Mouse (Mus musculus) ovary, adult 18-20 months (tissue): Measurements from ENCODE around the gene Gucy1b2.

Source experiments
- DNase-seq: peaks from one replicate; pipeline ENCODE4 v3.0.0; 2022; ENCODE audit warnings: low spot score, mixed read lengths

Gucy1b2 gene

DNA sequence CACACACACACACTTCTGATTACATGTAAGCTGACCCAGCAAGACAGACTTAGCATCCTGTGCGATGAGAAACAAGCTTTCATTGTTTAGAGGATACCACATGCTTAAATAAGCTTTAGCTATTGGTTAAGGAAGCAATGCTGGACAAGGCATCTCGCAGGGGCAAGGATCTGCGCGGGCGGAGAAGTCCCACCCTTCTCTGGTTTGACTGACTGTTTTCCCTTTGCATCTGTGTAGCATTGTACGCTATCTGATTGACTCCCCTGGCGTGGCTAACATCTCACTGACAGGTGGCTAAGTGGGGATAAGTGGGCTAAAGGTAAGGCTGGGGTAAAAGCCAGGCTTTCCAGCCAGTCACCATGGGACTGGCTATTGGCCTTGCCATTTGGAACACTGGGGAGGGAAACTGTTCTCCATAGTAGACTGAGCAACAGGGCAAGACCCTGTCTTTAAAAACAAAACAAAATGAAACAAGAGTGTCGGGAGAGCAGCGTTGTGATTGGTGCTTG lies at the start of gene Gucy1b2:
Gucy1b2 (minus strand) TSS at position 51 of the 509 bp plus-strand sequence.
- no peak for DNase-seq

DNA sequence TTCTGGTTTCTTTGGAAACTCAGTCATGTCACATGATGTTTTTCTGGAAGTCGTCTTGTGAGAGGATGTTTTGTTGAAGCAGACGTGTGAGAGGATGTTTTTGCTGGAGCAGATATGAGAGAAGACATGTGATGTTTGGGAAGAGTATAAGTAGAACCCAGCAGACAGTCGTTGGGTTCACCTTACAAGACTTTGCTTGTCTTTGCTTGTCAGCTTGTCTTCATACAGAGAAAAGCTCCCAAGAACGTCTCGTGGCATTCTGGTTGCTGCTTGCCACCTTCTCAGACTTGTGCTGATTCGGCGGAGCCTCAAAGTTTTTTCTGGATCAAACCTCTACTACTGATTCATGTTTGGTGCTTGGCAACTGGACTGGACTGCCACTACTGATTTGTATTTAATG lies 41.3 kb upstream of the Gucy1b2 start:
- DNase-seq: no peak

DNA sequence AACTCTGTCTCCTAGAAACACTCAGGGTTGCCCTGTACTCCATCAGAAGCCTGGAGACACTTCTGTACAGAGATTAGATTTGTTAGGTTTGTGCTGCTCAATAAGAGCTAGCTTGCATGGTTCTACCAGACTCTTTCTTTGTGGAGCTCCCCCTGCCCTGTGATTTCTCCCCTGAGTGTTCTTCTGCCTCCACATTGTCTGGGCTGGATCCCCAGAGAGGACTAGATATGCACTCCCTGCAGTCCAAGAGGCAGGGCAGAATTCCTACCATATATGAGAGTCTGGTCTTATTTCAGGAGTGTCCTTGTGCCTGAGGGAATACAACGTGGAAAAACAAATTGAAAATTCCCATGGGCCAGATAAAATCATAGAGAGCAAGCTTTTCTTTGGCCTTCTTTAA lies 40.4 kb upstream of the Gucy1b2 start:
- DNase-seq: no peak

DNA sequence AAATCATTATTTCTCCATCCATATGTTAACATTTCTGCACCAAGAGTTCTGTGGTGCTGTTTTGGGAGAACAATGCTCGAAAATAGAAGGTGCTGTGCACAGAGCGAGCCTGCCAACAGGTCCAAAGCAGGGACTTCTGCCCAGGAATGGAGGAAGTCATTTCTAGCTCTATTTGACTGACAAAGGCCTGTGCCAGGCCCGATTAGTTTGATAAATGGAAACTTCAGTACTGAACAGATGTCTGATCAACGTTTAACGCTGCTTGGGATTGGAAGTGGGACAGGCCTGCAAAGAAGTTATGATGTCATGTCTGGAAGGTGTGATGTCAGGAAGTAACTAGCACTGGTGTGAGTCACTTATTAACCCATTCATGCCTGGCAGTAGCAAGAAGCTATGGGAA lies 37.4 kb upstream of the Gucy1b2 start:
- no peak for DNase-seq

DNA sequence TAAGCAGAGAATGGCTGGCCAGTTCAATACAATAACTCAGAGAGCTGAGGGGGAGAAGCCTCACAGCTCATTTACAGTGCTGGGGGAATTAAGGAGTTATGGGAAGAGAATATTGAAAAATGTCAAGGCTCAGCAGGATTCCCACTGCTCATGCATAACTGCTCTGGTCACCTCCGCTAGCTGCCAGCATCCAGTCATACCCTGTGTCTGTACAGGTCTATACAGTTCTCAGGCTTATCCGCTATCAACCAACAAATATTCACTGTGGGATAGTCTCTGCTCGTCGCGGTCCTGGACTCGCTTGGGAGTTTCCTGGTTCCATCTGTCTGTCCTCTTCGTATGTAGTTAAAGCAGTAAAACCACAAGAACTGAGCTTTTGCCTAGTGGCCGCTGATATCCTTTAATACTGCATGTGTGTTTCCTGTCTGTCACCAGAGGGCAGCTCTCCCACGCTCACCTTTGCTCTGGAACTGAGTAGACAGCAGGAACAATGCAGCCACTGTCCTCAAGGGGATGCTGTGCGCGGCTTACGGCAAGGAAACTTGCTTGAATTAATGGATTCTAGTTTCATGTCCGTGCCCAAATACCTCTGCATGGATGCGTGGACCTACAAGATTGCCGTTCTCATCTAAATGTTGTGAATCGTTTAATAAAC lies 36.2 kb upstream of the Gucy1b2 start:
- peak; percentile 59 for DNase-seq

DNA sequence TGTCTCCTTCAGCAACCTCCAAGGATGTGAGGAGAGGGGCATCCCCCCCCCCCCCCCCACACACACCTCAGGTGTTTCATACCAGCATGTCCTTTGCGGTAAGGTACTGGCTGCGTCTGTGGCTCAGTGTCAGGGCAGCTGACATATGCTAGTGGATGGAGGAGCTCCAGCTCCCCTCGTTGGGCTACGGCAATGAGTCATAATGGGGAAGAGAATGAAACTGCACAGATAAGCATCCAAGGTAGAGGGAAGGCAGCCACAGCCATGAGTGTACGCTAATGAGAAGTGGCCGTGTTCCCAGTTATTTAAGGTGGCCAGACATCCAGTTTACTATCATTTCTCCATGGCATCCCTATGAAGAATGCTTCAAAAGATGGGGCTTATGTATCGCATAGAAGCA lies 32.2 kb upstream of the Gucy1b2 start:
- DNase-seq: no peak

DNA sequence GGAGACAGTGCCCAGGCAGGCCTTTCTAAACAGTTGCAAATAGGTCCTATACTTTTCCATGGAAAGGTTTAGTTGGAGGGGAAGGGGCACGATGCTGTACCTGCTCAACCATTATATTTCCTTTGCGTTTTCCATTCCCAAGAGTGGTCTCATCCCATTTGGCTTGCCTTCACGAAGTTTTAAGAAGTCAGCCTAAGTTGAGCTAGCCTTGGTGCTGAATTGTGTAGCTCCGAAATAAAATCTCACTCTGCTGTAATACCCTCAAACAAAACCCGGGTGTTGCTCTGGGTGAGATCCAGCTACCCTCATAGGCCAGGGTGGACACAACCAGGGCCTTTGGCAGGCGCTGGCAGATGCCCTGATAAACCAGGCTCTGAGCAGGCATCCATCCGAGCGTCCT lies 25.3 kb upstream of the Gucy1b2 start:
- DNase-seq: no peak

DNA sequence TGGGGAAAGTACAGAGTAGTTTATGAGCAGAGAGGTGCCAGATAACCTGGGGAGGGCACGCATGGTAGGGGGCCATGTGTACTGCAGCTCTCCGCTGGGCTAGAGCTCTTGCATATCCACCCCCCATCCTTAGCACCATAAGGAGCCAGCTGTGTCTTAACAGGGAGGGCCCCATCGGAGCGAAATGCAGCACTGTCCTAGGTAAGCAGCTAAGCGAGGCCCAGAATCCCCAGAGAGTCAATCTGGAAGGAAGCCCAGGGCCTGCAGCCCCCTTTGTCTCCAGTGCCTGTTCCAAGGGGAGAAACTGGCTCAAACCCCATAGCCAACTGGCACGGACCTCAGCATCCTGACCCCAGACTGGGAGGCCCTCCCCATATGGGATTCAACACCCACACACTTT lies 23.3 kb upstream of the Gucy1b2 start:
- DNase-seq: no peak

DNA sequence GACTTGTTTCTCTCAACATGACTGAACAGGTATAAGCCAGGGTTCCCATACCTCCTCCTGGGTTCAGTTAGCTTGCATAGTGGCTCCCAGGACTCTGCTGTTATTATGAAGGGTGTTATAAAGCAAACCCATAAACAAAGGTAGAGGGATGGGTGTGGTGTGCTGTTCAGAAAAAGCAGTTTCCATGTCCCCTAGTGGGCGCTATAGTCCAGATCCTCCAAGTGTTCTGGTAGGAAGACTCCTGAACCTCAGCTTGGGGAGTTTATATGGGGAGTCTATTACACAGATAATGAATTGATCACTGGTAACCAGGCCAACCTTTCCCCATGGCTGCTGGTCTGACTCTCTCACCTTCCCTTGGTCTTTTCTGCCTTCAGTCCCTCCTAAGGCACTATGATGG lies 18.4 kb upstream of the Gucy1b2 start:
- no peak for DNase-seq

DNA sequence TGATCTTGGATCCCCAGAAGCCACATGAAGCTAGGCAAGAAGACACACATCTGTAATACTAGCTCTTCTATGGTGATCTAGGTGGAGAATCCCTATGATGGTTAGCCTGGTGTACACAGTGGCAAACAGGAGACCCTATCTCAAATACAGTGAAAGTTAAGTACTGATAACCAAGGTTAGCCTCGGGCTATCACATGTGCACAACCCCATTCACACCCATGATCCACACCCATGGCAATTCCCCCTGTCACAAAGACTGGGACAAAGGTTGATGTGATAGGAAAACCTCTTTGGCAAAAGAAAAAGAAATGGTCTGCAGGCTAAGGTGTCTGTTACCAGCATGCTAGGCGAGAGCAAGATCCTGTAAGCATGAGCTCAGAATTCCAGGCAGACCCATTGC lies 16.0 kb upstream of the Gucy1b2 start:
- DNase-seq: no peak

DNA sequence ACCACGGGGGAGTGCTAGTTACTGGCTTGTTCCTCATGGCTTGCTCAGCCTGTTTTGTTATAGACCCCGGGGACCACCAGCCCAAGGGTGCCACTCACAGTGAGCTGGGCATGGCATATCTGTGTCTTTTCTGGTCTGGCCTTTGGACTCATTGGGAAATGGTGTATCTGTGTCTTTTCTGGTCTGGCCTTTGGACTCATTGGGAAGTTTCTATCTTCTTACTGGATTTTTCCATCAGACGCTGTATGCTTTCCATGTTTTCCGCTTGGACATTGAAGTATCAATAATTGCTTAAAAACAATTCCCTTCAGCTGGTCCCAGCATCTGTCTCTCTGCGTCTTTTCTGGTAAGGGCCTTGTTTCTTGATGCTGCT lies 12.7 kb upstream of the Gucy1b2 start:
- no peak for DNase-seq

DNA sequence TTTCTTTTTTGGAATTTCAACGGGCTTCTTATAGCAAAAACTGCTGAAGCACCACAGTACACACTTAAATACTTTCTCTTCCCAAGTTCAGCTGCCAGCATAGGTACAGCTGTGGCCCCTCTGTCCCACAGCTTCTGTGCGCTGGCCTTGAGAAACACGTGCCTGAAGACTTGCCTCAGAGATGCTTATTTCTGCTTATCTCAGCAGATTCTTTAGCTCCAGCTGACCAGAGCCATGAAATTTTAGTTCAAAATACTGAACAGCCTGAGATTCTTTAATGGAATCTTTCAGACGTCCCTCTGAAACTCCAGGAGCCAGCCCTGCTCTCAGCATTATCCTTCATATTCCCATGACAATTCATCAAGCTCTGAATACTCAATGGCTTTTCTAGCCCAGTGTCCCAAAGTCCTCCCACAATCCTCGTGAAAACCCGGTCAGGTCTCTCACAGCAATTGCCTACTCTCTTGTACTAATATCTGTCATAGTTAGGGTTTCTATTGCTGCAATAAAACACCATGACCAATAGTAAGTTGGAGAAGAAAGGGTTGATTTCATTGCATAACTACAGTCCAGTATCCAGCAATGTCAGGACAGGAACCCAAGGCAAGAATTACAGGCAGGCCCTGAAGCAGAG lies 12.1 kb upstream of the Gucy1b2 start:
- DNase-seq: no peak

DNA sequence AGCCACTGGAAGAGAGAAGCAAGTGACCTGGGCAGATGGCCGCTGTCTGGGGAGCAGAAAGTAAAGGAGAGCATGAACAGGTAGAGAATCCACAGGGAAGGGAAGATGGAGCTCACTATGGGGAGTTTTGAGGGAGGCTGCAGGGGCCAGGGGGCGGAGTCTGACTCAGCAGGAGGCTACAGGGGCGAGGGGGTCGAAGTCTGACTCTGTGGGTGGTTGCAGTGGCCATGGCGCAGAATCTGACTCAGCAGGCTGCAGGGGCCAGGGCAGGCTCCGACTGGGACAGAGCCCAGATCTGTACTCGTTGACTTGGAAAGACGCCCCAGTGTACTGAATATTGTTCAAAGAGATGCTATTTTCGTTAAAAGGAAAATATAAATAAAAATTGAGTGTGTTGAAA lies 8.9 kb upstream of the Gucy1b2 start:
- DNase-seq: peak; percentile 50

DNA sequence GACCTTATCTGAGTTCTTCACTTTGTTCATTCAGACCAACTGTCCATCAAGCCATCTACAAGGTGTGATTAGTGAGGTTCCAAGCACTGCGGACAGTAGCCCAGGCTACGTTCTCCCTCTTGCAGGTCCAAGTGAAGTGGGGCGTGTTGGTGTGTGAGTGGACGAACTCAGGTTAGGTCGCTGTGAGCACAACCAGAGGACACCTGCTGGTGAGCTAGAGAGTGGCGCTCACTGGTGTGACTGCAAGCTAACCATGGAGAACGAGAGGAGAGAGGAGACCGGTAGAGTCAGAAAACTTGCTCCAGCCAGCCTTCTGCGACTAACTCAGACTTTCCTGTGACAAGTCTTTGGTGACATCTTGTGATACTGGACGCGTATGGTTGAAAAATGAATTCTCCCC lies 3.5 kb upstream of the Gucy1b2 start:
- no peak for DNase-seq

DNA sequence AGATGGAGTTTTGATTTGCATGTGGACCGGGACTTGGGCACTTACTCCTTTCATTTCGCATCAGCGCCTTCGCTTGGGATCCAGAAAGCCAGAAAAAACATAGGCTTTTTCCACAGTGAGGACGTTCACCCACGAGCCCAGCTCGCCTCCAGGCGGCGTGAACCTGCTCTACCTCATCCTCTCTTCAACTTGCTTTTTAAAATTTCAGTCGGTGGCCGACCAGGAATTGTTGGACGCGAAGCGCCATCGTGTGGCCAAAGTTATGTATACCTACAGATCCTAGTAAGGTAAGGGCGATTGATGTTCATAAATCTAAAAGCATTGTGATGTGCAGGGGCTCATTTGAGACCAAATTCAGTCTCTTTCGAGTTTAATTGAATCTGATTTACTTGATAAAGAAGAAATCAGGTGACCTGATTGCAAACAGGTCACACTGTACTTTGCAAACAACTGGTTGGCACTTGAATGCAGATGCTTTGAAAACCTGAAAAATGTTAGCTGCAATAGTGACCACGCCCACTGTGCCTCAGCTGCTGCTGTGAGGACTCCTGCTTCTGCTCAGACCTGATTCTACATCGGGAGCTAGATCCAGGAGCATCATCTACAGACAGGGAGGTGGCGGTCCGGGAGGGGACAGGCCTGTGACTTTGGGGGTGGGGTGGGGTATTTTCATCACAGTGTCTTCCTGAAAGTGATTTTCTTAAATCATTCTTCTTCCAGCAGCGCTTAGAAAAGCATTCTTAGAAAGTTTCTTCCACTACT lies 1.5 kb upstream of the Gucy1b2 start:
- DNase-seq: peak; percentile 48

DNA sequence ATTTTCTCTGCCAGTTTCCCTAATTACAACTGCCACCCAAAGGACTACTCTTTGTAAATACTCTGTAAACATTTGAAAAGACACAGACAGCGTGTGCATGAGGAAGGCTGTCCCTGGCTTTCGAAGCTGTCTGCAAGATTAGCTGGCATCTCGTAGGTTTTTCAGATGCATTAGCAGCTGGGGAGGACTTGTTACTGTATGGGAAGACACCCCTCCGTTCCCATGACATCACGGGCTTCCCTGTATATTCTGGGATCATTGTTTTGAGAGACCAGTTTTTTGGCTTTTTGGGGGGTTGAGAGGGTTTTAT lies 564 bp downstream of the Gucy1b2 start:
- DNase-seq: no peak

DNA sequence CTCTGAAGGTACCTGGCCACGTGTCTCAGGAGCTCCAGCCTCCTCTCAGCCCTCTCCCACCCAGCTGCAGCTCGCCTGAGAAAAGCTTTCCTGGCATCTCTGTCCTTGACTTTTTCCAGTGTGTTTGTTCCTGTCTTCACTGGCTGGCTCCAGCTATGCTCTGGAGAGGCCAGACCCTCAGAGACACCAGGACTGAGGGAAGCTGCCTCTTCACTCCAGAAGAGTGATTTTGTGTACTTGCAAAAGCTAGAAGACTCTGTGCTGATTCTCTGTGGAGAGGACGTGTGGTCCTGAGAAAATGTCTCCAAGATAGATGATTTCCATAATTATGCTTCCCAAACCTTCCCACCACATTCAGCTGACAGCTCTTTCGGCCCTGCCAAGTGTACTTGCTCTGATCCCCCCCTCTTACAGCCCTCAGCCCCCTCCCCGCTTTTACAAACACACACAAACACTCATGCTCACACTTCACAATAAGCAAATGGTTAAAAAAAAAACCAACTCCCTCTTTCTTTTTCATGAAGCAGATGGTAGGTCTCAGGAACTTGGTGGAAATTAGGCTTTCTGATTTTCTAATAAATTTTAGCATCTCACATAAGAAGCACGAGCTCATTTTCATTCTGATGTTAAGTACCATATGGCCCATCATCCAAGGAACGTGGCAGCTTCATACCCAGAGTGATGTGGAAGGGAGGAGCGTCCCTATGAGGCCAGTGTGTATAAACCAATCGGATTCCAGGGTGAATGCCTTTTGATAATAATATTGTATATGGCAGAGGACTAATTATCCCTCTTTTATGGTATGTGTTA lies 1.1 kb downstream of the Gucy1b2 start:
- no peak for DNase-seq

DNA sequence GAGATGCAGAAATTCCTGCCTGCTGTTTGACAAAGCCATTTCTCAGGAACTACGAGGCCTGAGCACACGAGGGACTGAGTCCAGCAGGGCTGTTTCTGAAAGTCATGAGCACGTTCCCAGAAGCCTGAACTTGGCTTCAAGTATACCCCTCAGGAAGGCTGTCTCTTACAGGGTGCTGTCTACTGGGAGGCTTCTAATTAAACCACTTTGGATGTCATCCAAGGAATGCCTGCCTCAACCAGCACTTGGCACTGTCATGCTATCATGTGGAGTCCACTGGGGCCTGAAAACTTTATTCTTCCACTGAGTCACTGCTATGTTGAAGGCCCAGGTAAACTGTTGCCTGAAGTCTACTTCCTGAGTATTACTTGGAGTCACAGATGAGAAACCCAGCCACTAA lies 2.0 kb downstream of the Gucy1b2 start:
- no peak for DNase-seq

DNA sequence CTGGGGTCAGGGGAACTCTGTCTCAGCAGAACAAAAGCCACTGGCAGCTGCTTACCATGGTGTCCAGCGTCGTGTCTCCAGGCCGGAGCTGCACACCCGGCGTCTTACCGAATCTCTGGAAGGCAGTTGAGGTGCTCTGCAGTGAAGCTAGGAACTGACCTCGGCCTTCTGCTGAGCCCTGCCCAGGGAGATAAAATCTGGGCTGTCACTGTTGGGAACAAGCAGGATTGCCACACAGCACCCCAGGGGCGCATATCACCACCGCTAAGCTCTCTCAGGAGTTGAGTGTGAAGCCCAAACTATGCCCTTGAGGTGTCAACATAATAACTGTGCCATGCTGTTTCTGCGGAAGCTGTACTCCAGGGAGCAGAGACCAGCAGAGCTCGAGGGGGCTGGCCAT lies 2.8 kb downstream of the Gucy1b2 start:
- no peak for DNase-seq

DNA sequence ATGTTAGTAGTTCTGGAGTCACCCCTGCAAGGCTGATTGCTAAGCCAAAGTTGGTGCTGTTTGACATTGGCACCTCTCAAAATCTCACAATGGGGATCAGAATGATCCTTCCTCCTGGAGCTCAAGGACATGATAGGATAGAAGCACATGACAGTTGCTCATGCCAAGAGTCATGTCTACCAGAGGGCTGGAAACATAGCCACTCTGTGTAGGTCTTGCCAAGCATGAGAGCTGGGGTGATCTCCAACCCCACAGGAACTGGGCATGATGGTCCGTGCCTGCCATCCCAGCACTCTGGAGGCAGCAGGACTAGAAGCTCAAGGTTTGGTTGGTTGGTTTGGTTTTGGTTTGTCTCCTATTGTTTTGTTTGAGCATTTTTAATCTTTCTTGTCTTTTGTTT lies 5.4 kb downstream of the Gucy1b2 start:
- DNase-seq: no peak

DNA sequence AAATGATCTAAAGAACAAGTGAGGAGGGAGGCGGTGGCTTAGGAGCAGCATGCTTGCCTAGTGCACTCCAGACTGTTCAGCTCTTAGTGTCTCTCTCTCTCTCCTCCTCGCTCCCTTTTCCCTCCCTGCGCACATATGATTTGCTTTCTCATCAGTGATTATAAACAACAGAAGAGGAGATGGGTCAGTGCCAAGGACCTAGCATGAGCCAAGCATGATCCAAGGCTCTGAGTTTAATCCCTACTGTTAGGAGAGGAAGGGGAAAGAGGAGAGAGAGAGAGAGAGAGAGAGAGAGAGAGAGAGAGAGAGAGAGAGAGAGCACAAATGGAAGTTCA lies 8.9 kb downstream of the Gucy1b2 start:
- no peak for DNase-seq

DNA sequence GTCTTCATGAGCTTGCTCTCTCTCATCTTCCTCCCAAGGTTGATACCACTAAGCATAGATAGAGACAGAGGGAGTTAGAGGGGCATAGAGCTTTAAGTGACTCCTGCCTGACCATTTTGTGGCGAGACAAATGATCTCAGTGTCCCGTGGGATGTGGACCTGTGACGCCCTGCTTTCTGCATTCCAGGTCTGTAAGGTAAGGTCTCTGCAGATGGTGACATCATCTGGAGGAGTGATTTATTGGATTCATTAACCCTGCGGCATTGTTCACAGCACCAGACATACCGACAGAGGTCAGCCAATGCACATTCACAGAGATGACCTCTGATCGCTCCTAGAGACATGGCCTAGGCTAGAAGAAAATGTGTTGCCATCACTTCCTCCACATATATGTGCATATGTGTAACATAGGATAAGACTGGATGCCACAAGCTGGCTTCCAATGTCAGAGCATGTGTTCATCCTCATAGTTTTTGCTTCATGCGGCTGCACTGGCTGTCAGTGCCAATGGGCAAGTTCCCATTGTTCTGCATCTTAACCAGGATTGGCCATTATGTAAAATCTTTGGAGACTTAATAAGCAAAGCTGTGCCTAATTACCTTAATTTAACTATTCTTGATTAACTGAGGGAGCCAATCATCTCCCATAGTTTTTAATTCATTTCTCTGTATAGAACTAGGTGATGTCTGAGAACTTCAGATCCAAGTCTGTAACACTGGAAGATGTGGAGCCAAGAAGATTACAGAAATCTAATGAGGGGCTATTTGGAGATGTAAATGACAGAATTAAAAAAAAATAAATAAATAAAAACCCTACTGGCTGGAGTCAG lies 9.5 kb downstream of the Gucy1b2 start:
- no peak for DNase-seq
